Comparison of ENCODE assay signal across 8 mouse cellular contexts in the genomic region with DNA sequence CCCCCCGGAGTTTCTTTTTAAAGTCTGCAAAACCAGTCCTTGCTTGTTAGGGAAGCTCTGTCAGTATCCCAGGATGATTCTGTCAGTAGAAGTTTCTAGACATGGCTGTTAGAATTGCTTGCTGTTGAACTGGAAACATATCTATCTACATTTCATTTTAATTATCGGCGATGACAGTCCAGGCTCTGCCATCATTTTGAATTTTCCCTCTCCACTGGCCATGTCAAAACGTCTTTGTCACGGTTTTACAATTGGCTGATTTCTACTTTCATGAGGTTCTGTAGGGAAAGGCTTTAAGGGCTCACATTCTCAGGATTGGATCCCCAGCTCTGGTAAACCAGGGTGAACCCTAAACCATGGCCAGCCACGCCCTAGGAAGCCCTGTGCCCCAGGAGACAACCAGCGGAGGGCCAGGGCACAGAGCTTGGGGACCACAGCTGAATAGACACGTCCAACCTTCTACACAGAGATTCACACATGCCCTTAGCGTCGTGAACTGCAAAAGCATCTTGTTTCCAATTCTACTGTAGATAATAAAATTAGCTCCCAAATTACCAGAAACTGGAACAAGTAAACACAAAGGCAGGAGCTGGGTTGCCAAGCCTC.
DNase-seq lines count a peak whose midpoint lies in the region; ATAC-seq and TF ChIP-seq lines count a peak whose summit lies in the region.

No protein-coding gene starts in this region.

- H3K4me1 ChIP-seq in embryonic facial prominence, embryonic 13.5 days, result peaks cover 22% of the 10 kb centered on the region
- H3K4me1 ChIP-seq in intestine, embryonic 15.5 days (replicated peaks), result peaks cover 5% of the 10 kb centered on the region; the same call in 1 of the 2 replicates
- peaks cover 8% of the 10 kb centered on the region; the same call in 1 of the 2 replicates for H3K4me1 ChIP-seq in neural tube, embryonic 14.5 days (ENCODE audit: control insufficient read depth, insufficient read depth, low read length)

- H3K9me3 ChIP-seq in embryonic facial prominence, embryonic 13.5 days, result no peaks in the 10 kb centered on the region
- no peaks in the 10 kb centered on the region for H3K9me3 ChIP-seq in intestine, embryonic 15.5 days
- H3K9me3 ChIP-seq in neural tube, embryonic 14.5 days (ENCODE audit: control insufficient read depth, low read length), result no peaks in the 10 kb centered on the region

- peak; percentile 52 for ATAC-seq in embryonic facial prominence, embryonic 13.5 days (ENCODE audit: insufficient number of reproducible peaks, insufficient read depth, low FRiP score, low TSS enrichment, low read depth)
- ATAC-seq in intestine, embryonic 15.5 days, result peak; percentile 43; the same call in 1 of the 2 replicates
- peak; percentile 69 for ATAC-seq in neural tube, embryonic 14.5 days (ENCODE audit: low read depth)
- no peak for ATAC-seq in inflammation-experienced regulatory T-cells, adult 6 months

- H3K4me2 ChIP-seq in embryonic facial prominence, embryonic 13.5 days, result peak overlapping the region; percentile 71
- peak overlapping the region; percentile 89 for H3K4me2 ChIP-seq in intestine, embryonic 15.5 days (replicated peaks)
- H3K4me2 ChIP-seq in neural tube, embryonic 14.5 days (ENCODE audit: low read depth, low read length), result peak overlapping the region; percentile 93

- H3K36me3 ChIP-seq in embryonic facial prominence, embryonic 13.5 days, result no peaks in the 10 kb centered on the region
- no peaks in the 10 kb centered on the region for H3K36me3 ChIP-seq in intestine, embryonic 15.5 days
- H3K36me3 ChIP-seq in neural tube, embryonic 14.5 days (ENCODE audit: control insufficient read depth, insufficient read depth, low read length), result no peaks in the 10 kb centered on the region

- no peak for DNase-seq in layer of hippocampus, adult 2 months (ENCODE audit: low spot score in 2 of 2)
- DNase-seq in layer of hippocampus, adult 11-12 months (ENCODE audit: low spot score), result no peak
- no peak for DNase-seq in thymus, postnatal 0 days (ENCODE audit: low spot score)
- DNase-seq in cerebellum, postnatal 36 days, result no peak

- TF ChIP-seq CTCF in layer of hippocampus, adult 2 months (conservative IDR thresholded peaks at IDR 0.05), result no peak

- H3K9ac ChIP-seq in embryonic facial prominence, embryonic 13.5 days, result peak overlapping the region; percentile 74
- H3K9ac ChIP-seq in intestine, embryonic 15.5 days, result peak overlapping the region; percentile 60
- peak overlapping the region; percentile 47 for H3K9ac ChIP-seq in neural tube, embryonic 14.5 days (replicated peaks; ENCODE audit: low read depth, low read length)

- 10% methylated on average over 10 of the region's 10 CpGs for WGBS in embryonic facial prominence, embryonic 13.5 days
- 31% methylated on average over 10 of the region's 10 CpGs for WGBS in intestine, embryonic 15.5 days
- WGBS in neural tube, embryonic 14.5 days, result 22% methylated on average over 10 of the region's 10 CpGs

- no peaks in the 10 kb centered on the region for H3K27me3 ChIP-seq in embryonic facial prominence, embryonic 13.5 days
- H3K27me3 ChIP-seq in intestine, embryonic 15.5 days (replicated peaks), result peaks cover 4% of the 10 kb centered on the region; the same call in 1 of the 2 replicates
- no peaks in the 10 kb centered on the region for H3K27me3 ChIP-seq in neural tube, embryonic 14.5 days (ENCODE audit: control insufficient read depth, insufficient read depth, low read length)

- no peak overlapping the region for H3K27ac ChIP-seq in layer of hippocampus, adult 2 months
- H3K27ac ChIP-seq in embryonic facial prominence, embryonic 13.5 days, result peak overlapping the region; percentile 97
- H3K27ac ChIP-seq in intestine, embryonic 15.5 days, result peak overlapping the region; percentile 81
- H3K27ac ChIP-seq in neural tube, embryonic 14.5 days (ENCODE audit: low read depth, low read length), result no peak overlapping the region

- peak overlapping the region; percentile 58; the same call in 1 of the 2 replicates for H3K4me3 ChIP-seq in layer of hippocampus, adult 2 months
- peak overlapping the region; percentile 50 for H3K4me3 ChIP-seq in embryonic facial prominence, embryonic 13.5 days
- peak overlapping the region; percentile 51 for H3K4me3 ChIP-seq in intestine, embryonic 15.5 days (replicated peaks)
- H3K4me3 ChIP-seq in neural tube, embryonic 14.5 days (ENCODE audit: low read depth, low read length), result peak overlapping the region; percentile 40

Comparison
In these comparisons a context has a peak if more than half of its experiments do, and no peak if none do; other contexts are left out.
1. H3K27ac ChIP-seq: peak in embryonic facial prominence, embryonic 13.5 days (single experiment) and intestine, embryonic 15.5 days (single experiment); none in layer of hippocampus, adult 2 months (single experiment) and neural tube, embryonic 14.5 days (single experiment).
2. Peak in every context shown above with its lines, with median percentiles within 50 percentile points of each other: H3K4me3 ChIP-seq, H3K4me2 ChIP-seq and H3K9ac ChIP-seq.